ENCODE assay signal across 11 mouse cellular contexts in genomic region chr7:80555146-80555545, GRCm38 (mm10). TPM values are rescaled to one million over a fixed set of nuclear protein-coding genes. Genes with fewer than 3 reads are reported as not detected.
DNase-seq lines count a peak whose midpoint lies in the region; ATAC-seq and TF ChIP-seq lines count a peak whose summit lies in the region.
"Had no signal": no experiment of that assay in that cellular context is flagged by ENCODE, and none has a peak within 500 bp of the region (broad histone marks: within the 10 kb centered on the region; RNA-seq: fewer than 3 reads in every experiment).

No protein-coding gene starts in this region.

- no peak overlapping the region for H3K4me3 ChIP-seq in heart, adult 2 months
- no peak overlapping the region for H3K4me3 ChIP-seq in liver, postnatal 0 days (ENCODE audit: low read depth, low read length)
- no peak overlapping the region for H3K4me3 ChIP-seq in liver, embryonic 12.5 days
- H3K4me3 ChIP-seq in limb, embryonic 15.5 days: no peak overlapping the region
- H3K4me3 ChIP-seq in midbrain, embryonic 13.5 days (replicated peaks): no peak overlapping the region
- H3K4me3 ChIP-seq: erythroblast, embryonic 14.5 days; neural tube, embryonic 12.5 days had no signal

- peak; percentile 41 for TF ChIP-seq CTCF in heart, adult 2 months (IDR thresholded peaks at IDR 0.05)
- TF ChIP-seq CTCF in liver, postnatal 0 days (IDR thresholded peaks at IDR 0.05; ENCODE audit: low read depth): peak; percentile 53

- H3K79me2 ChIP-seq in heart, adult 2 months (replicated peaks; ENCODE audit: control insufficient read depth, insufficient read depth, low read length): no peaks in the 10 kb centered on the region

- WGBS in heart, adult 2 months: 66% methylated on average over 3 of the region's 3 CpGs
- WGBS in liver, postnatal 0 days (ENCODE audit: insufficient replicate concordance): 49% methylated on average over 3 of the region's 3 CpGs
- 59% methylated on average over 3 of the region's 3 CpGs for WGBS in liver, embryonic 12.5 days (ENCODE audit: insufficient replicate concordance)
- 67% methylated on average over 3 of the region's 3 CpGs for WGBS in limb, embryonic 15.5 days
- 71% methylated on average over 3 of the region's 3 CpGs for WGBS in midbrain, embryonic 13.5 days

- no peak overlapping the region for H3K9ac ChIP-seq in heart, adult 2 months (ENCODE audit: low read depth, low read length)
- H3K9ac ChIP-seq in liver, postnatal 0 days (replicated peaks): no peak overlapping the region
- no peak overlapping the region for H3K9ac ChIP-seq in liver, embryonic 12.5 days
- H3K9ac ChIP-seq in limb, embryonic 15.5 days: no peak overlapping the region
- H3K9ac ChIP-seq in midbrain, embryonic 13.5 days (replicated peaks): no peak overlapping the region
- H3K9ac ChIP-seq: neural tube, embryonic 12.5 days had no signal

- no peak overlapping the region for H3K4me2 ChIP-seq in liver, postnatal 0 days (ENCODE audit: low read depth, low read length)
- H3K4me2 ChIP-seq in liver, embryonic 12.5 days: no peak overlapping the region
- H3K4me2 ChIP-seq in limb, embryonic 15.5 days: no peak overlapping the region
- no peak overlapping the region for H3K4me2 ChIP-seq in midbrain, embryonic 13.5 days (replicated peaks)
- H3K4me2 ChIP-seq: neural tube, embryonic 12.5 days had no signal

- H3K36me3 ChIP-seq in heart, adult 2 months (ENCODE audit: control insufficient read depth, insufficient read depth, low read length): no peaks in the 10 kb centered on the region
- no peaks in the 10 kb centered on the region for H3K36me3 ChIP-seq in liver, postnatal 0 days (replicated peaks; ENCODE audit: insufficient read depth, low read length)
- H3K36me3 ChIP-seq in liver, embryonic 12.5 days: no peaks in the 10 kb centered on the region
- no peaks in the 10 kb centered on the region for H3K36me3 ChIP-seq in limb, embryonic 15.5 days
- H3K36me3 ChIP-seq in midbrain, embryonic 13.5 days: no peaks in the 10 kb centered on the region
- H3K36me3 ChIP-seq: neural tube, embryonic 12.5 days had no signal

- H3K9me3 ChIP-seq in liver, postnatal 0 days (ENCODE audit: low read length): no peaks in the 10 kb centered on the region
- no peaks in the 10 kb centered on the region for H3K9me3 ChIP-seq in liver, embryonic 12.5 days (replicated peaks)
- no peaks in the 10 kb centered on the region for H3K9me3 ChIP-seq in limb, embryonic 15.5 days
- H3K9me3 ChIP-seq in midbrain, embryonic 13.5 days: no peaks in the 10 kb centered on the region
- H3K9me3 ChIP-seq: neural tube, embryonic 12.5 days had no signal

- TF ChIP-seq EP300 in heart, adult 2 months (IDR thresholded peaks at IDR 0.05; ENCODE audit: insufficient read depth, low read depth, low read length): no peak
- TF ChIP-seq EP300 in liver, postnatal 0 days (IDR thresholded peaks at IDR 0.05; ENCODE audit: low read depth): no peak

- H3K4me1 ChIP-seq in heart, adult 2 months (ENCODE audit: control insufficient read depth, insufficient read depth, low read length): peaks cover 8% of the 10 kb centered on the region; the same call in 1 of the 2 replicates
- no peaks in the 10 kb centered on the region for H3K4me1 ChIP-seq in liver, postnatal 0 days (ENCODE audit: insufficient read depth)
- H3K4me1 ChIP-seq in liver, embryonic 12.5 days: peaks cover 17% of the 10 kb centered on the region; the same call in 1 of the 2 replicates
- peaks cover 13% of the 10 kb centered on the region for H3K4me1 ChIP-seq in limb, embryonic 15.5 days
- no peaks in the 10 kb centered on the region for H3K4me1 ChIP-seq in midbrain, embryonic 13.5 days (replicated peaks)
- H3K4me1 ChIP-seq: neural tube, embryonic 12.5 days had no signal

- no peak for ATAC-seq in liver, postnatal 0 days
- no peak for ATAC-seq in liver, embryonic 12.5 days
- ATAC-seq in limb, embryonic 15.5 days (ENCODE audit: insufficient number of reproducible peaks, low FRiP score, low TSS enrichment, low read depth): no peak
- ATAC-seq in midbrain, embryonic 13.5 days: no peak

- H3K27ac ChIP-seq in heart, adult 2 months: peak overlapping the region; percentile 34
- H3K27ac ChIP-seq in liver, postnatal 0 days (ENCODE audit: low read depth): 0 out of 2 replicates have a peak overlapping the region, but pooled peaks have one; percentile 22
- no peak overlapping the region for H3K27ac ChIP-seq in liver, embryonic 12.5 days
- H3K27ac ChIP-seq in limb, embryonic 15.5 days: peak overlapping the region; percentile 77
- H3K27ac ChIP-seq in midbrain, embryonic 13.5 days: no peak overlapping the region
- H3K27ac ChIP-seq: neural tube, embryonic 12.5 days had no signal

- TF ChIP-seq POLR2A in heart, adult 2 months (IDR thresholded peaks at IDR 0.05; ENCODE audit: insufficient read depth, low read depth, low read length): no peak

- no peaks in the 10 kb centered on the region for H3K27me3 ChIP-seq in heart, adult 2 months (ENCODE audit: control insufficient read depth, insufficient read depth, low read length)
- no peaks in the 10 kb centered on the region for H3K27me3 ChIP-seq in liver, postnatal 0 days (ENCODE audit: insufficient read depth, low read length)
- 0 out of 2 replicates have a peak, but pooled peaks cover 7% of the 10 kb centered on the region for H3K27me3 ChIP-seq in liver, embryonic 12.5 days (replicated peaks)
- no peaks in the 10 kb centered on the region for H3K27me3 ChIP-seq in limb, embryonic 15.5 days
- H3K27me3 ChIP-seq in midbrain, embryonic 13.5 days: no peaks in the 10 kb centered on the region
- H3K27me3 ChIP-seq: neural tube, embryonic 12.5 days had no signal

- intact Hi-C loops in heart, adult 2 months (cut with DNase I): no loop called here

- no peak for DNase-seq in heart, adult 2 months
- DNase-seq in heart, adult 8-10 months (ENCODE audit: low spot score): no peak
- DNase-seq in liver, postnatal 0 days: no peak
- DNase-seq in T-cell, adult 2 months (ENCODE audit: low spot score): peak; percentile 38
- DNase-seq in adrenal gland, adult 8-10 months: no peak
- DNase-seq: cerebellum, adult 11-12 months had no signal

RNA-seq across cellular contexts. Expression of gene Blm, which starts 20.2 kb away (rescaled TPM):
- total RNA-seq in heart, adult 2 months (2021): 1 to 10 TPM in 1 of 2 experiments, under 1 TPM in 1; 0.91 to 1.3 TPM
- 0.59 and 0.67 TPM in 2 replicates for polyA plus RNA-seq in heart, adult 2 months (2012; rRNA removed)
- 1 to 10 TPM in 2 of 4 experiments, under 1 TPM in 2; 0.57 to 1.7 (median 1.2) TPM for total RNA-seq in heart, adult 8-10 months (2022)
- 8.1 and 11.8 TPM in 2 replicates for polyA plus RNA-seq in liver, postnatal 0 days (2015; fragmentation: Nextera tagmentation; extraction: Ambion mirVana)
- polyA plus RNA-seq in liver, embryonic 12.5 days (2016; fragmentation: Nextera tagmentation; extraction: Ambion mirVana): 47.2 and 47.8 TPM in 2 replicates
- 13.5 and 15.8 TPM in 2 replicates for polyA plus RNA-seq in limb, embryonic 15.5 days (2015; fragmentation: Nextera tagmentation; extraction: Ambion mirVana)
- total RNA-seq in adrenal gland, adult 8-10 months (2022): 1 to 10 TPM; 1.7 to 8.6 (median 5.1) TPM
- 16.6 and 18.2 TPM in 2 replicates for polyA plus RNA-seq in midbrain, embryonic 13.5 days (2015; fragmentation: Nextera tagmentation; extraction: Ambion mirVana)

Comparison
In these comparisons a context has a peak if more than half of its experiments do, and no peak if none do; other contexts are left out.
1. H3K27ac ChIP-seq: peak in heart, adult 2 months (single experiment), liver, postnatal 0 days (single experiment) and limb, embryonic 15.5 days (single experiment); none in liver, embryonic 12.5 days (single experiment) and midbrain, embryonic 13.5 days (single experiment).